Mouse (Mus musculus) retina, postnatal 7 days (tissue): ENCODE data around the gene Boc.

Experiments used
- DNase-seq: peaks from one replicate; pipeline ENCODE4 v3.0.0-alpha.2; 2012; ENCODE audit warnings: low read depth, low spot score

Gene Boc

GRCm38 (mm10) chr16:44527218-44527905, 31.3 kb downstream of the Boc start:
- DNase-seq = no peak

GRCm38 (mm10) chr16:44526689-44527088, 32.0 kb downstream of the Boc start:
- no peak for DNase-seq

- no peak for DNase-seq
Observed at GRCm38 (mm10) chr16:44526044-44526443, 32.7 kb downstream of the Boc start.

DNA sequence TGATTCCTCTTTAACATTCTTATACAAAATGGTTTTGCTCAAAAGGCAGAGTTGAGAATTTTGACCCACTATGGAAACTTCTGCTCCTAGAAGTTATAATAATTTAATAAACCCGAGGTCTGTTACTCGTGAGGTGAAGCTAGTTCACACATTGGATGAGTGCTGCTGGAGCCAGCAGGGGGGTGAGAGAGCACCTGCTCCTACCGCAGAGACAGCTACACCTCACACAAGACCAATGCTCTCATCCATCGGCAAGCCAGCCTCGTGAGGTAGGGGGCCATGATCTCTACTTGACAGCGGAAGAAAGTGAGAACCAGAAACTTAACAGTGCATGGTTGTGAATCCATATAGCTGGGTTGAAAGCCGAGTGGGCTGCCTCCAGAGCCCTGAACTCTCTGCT, 35.1 kb downstream of the Boc start:
- no peak for DNase-seq

DNA sequence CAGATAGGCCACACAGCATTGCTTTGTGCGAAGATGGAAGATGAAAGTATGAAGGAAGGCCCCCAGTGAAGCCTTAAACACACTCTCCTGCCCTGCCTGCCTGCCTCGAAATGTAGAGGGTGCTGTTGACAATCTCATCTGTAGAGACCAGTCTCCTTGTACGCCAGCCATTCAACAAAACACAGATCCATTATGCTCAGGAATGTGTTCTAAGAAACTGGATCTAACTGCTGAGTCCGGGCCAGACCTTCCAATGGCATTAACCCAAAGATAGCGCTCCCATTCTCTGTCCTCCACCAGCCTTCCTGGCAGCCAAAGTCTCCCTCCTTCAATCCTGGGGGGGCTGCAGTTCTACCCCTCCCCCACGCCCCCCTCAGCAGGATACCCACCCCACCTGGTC, 42.2 kb downstream of the Boc start:
- DNase-seq = no peak

DNA sequence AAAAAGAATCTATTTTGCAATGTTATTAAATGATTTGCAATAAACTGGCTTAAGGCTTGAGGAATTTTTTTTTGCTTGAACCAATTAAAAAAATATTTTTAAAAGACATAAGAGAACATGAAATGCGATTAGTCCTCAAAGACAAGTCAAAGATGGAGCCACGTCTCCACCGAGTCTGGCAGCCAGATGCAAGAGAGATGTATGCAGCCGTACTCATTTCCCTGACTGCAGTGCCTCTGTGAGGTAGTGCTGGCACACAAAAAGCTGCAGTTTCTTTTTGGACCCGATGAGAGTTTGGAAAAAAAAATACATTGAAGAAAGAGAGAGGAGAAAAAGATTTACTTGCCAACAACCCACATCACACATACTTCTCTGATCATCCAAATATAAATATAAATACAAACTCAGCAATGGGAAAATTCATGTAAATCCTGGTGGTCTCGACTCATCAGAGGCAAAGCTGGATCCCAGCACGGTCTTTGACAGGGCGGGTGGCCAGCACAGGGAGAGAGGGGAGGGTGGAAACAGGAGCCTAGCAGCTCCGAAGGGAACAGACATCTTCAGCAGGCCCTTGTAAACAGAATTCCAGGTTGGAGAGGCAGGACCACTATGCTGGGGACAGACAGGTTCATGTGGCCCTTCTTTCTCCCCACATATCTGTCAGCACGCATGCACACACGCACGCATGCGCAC, 48.0 kb downstream of the Boc start:
- DNase-seq = no peak

GRCm38 (mm10) chr16:44509458-44510344, 49.0 kb downstream of the Boc start:
- no peak for DNase-seq

DNA sequence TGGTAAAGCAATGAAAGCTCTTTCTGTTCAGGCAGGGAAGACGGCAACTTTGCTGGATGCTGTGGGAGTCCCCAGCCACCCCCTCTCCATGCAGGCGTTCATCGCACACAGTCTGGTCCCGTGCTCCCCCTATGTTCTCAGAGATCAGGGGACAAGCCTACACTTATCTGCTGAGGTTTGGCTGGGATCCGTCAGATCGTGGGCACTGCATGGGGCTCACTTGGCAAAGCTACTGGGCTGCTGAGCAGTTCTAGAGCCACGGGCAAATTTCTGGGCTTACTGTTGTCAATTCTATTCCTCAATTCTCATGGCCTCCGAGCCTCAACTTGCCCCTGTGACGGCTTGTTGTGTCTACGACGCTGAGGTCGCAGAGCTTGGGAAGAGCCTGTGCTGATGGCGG, 49.9 kb downstream of the Boc start:
- DNase-seq = no peak

DNA sequence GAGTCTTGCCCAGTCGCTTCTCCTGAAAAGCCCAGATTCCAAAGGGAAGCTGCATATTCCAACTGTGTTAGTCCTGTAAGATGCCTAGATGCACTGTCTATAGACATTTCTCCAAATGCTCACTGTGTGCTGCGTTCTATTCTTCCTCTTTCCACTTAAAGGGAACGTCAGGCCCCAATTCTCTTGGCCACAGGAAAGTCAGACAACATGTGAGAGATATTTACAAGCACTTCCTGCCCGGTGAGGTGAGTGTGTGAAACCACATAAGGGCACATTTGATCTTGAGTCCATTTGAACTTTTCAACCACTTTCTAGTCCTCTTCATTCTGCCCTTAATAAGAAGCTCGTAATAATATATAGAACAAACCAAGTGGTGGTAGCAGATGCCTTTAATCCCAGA, 50.7 kb downstream of the Boc start:
- no peak for DNase-seq

DNA sequence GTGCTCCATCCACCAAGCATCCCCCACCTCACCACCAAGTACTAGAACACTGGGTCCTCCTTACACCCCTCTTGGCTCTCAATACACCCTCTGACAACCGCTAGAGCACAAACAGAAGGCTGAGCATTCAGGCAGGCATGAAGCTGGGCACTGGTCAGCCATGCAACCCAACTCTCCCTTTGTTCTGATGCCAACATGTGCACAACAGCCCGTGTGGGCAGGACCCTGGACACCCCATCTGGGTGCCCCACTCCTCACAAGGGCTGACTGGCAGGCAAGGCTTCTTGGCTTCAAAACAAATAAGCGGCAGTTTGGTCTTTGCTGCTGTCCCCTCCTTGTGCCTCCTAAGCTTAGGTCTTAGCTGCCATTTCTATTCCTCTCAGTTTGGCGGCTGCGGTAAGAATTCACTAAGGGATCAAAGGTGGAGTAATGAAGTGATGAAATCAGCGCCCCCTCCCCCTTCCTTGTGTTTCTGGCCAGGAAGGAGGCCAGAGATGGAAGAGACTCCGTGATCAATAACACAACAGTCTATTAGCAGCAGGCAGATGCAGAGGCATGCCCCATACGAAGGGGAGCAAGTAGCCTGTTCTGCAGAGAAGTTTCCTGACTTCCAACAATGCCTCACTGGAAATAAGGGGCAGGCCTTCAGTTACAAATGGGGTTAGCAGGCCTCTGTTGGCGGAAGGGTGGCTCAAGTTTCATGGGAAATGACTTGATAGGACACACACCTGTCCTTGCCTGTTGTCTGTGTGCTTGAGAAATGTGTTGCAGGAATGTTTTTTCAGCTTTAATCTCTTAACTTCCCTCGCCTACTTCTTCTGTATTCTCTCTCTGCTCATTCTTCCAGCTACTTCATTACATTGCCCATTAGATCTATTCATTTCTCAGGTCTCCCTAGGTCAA, 51.4 kb downstream of the Boc start:
- no peak for DNase-seq

DNA sequence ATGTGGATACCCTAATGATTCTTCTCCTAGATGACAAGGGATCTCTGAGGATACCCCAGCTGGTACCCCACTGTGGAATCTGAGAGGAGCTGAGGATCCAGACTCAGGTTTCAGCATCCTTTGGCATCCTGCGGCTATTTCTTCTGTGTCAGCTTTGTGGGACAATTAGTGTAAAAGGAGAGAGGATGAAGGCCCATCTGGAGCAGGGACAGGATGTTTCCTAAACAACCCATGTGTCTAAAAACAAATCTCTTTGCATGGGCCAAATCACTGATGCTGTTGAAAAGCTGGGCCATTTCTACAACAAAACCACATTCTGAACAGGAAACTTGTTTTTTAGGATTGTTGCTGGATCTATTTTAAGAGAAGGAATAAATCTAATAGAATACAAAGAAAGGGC, 53.5 kb downstream of the Boc start:
- no peak for DNase-seq

GRCm38 (mm10) chr16:44502895-44503575, 55.7 kb downstream of the Boc start:
- DNase-seq = no peak

DNA sequence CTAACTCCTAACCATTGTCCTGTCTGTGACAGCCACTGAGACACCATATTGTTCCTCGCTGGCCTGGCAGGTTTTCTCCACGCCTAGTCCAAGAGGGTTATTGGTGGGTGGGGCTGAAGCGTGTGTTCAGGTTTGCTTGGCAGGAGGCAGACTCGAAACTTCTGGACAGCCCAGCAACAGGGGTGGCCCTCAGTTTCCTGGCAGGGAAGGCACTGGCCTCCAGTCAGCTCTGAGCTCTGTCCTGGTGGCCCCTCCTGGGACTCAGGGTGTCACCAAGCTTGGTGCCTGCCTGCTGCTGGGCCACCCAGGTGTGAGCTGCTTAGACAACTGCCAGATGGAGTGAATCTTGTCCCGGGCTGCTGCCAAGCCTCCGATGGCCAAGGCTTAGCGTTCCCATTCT, 56.4 kb downstream of the Boc start:
- no peak for DNase-seq

- no peak for DNase-seq
Observed at GRCm38 (mm10) chr16:44501783-44502182, 56.9 kb downstream of the Boc start.

- no peak for DNase-seq
Observed at GRCm38 (mm10) chr16:44498447-44498846, 60.2 kb downstream of the Boc start.

DNA sequence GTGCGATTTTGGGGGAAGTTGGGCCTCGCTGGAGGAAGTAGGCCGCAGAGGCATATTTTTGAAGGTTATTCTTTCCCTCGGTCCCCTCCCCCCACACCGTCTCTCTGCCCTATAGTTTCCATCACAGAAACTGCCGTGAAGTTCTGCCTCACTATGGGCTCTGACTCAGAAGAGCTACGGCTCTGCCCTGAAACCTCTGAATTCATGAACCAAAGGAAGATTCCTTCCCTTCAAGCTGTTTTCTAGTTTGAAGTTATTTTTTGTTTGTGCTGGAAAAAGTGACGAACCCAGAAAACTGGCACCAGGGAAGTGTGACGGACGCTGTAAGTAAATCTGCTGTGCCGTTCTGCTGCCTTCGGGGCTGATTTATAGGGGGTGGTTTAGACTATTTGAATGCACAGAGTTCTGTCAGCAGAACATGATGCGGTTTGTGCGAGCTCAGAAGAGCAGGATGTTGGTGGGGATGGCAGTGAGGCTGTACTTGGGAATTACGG, 61.7 kb downstream of the Boc start:
- DNase-seq = no peak

GRCm38 (mm10) chr16:44494441-44495108, 64.1 kb downstream of the Boc start:
- no peak for DNase-seq

GRCm38 (mm10) chr16:44493868-44494267, 64.8 kb downstream of the Boc start:
- no peak for DNase-seq

DNA sequence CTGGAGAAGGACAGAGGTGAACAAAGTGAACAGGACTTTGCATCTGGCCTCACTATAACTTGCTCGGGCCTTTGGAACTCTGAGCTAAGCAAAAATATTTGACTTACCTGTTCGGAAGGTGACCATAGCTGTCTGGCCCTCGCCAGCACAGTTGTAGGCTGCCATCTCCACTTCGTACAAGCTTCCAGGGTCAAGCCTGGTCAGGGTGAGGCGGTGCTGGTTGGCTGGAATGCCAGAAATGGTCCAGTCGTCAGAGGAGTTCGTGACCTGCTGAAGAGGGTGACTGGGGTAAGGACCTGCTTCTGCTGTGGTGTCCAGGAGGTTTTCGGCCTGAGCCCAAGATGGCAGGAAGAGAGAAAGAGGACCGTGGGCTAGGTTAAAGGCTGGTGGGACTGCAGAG, 66.0 kb downstream of the Boc start:
- DNase-seq = no peak

DNA sequence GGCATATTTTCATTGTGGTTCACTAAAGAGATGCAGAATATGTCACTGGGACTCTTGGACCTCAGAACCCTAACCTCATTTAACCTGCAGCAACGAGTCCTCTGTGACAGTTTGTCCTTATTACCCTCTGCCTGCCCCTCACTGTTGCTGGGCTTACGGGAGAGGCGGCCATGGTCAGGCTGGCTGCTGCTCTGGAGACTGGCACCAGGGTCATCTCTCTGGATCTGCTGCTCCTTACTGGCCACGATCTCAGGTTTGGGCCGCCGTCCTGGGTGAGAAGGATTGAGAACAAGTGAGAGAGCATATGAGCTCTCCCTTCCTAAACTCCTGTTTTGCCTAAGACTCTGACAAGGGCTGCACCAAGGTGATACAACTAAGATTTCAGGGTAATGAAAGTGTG, 66.5 kb downstream of the Boc start:
- DNase-seq = no peak
